Mouse (Mus musculus): ENCODE results near the gene Tcta.

DNA sequence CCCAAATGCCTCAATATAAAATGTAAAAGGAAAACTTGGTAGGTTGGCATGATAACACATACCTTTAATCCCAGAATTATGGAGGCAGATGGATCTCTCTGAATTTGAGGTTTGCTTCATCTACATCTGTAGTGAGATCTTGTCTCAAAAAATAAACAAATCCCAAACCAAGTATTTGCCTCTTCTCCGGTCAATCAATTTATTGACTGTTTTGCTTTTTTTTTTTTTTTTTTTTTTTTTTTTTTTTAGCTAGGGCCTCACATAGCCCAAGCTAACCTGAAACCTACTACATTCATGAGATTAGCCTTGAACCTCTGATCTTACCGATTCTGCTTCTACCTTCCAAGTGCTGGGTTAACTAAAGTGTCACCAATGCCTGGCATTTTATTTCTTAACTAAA lies 16.6 kb downstream of the Tcta start:
- TF ChIP-seq CTCF (IDR thresholded peaks at IDR 0.05; ENCODE audit: low read depth, low read length): no peak
- no peak for TF ChIP-seq POLR2A (IDR thresholded peaks at IDR 0.05; ENCODE audit: borderline replicate concordance, low read depth, low read length)

Measured in bone marrow macrophage, adult 2 months (primary cell).